Mouse (Mus musculus): ENCODE data around the gene Pon3.

DNA sequence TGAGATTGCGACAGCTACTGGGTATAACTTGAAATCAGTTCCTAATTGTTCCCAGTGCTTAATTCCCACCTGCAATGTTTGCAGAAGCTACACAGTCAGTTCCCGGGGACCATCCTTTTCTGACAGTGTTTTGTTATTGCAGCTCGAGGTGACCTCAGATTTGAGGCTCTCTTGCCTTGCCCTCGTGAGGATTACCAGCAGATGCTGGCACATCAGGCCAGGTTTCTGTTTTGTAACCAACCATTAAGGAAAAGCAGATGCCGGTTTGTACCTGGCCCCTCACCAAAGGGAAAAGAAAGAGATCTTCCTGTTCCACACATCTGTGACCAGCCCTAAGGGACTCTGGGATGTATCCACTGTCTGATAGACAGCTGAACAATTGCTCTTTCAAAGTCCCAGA, 43.5 kb upstream of the Pon3 start:
- TF ChIP-seq POLR2A (IDR thresholded peaks at IDR 0.05; ENCODE audit: borderline replicate concordance, control insufficient read depth, low read depth, low read length) = no peak
- TF ChIP-seq CTCF (IDR thresholded peaks at IDR 0.05; ENCODE audit: control insufficient read depth, insufficient read depth, low read length) = no peak

Measured in bone marrow, adult 2 months (tissue).